Mouse (Mus musculus): ENCODE measurements at regions not wholly inside any gene's neighbourhood (a gene's known extent, or its start where the extent isn't known, plus 50 kb on each side); places are given as distances from the start of the nearest gene placed in this dataset.

DNA sequence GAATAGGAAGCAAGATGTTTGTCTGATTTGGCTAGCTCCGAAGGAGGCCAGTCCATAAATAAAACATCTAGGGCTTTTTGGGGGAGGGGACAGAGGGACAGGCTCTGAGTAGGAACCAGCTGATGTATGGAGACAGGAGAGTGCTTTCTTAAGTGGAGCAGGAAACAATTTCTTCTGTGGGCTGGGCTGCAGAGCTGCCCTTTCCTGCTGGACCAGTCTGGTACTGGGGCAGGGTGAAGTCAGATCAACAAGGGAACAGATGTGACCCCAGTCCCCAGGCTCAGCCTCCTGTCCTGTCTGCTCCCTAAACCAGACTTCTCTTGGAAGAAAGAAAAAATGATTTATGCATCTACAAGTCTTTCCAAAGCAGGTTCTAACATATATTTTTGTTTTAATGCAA lies 633.6 kb downstream of the Dhx35 start:
- TF ChIP-seq GATA2 (IDR thresholded peaks at IDR 0.05; ENCODE audit: borderline replicate concordance, low read depth, low read length) (no peak), GATA1 (IDR thresholded peaks at IDR 0.05; ENCODE audit: borderline replicate concordance, low read length) (no peak), CTCF (IDR thresholded peaks at IDR 0.05; ENCODE audit: low read depth, low read length) (no peak)

Measured in G1E (cell line).